Mouse (Mus musculus) forebrain, embryonic 14.5 days (tissue): ENCODE data around the gene Tyw1. TPM values are rescaled to one million over a fixed set of nuclear protein-coding genes. Genes with fewer than 3 reads are reported as not detected.

ENCODE experiments used
- ATAC-seq: fragments of 200-750 bp; cut with Nextera tagmentation; 2 replicates; pipeline ENCODE4 v1.8.0; 2017; ENCODE audit warnings: mild to moderate bottlenecking, moderate library complexity
- DNase-seq: peaks from one replicate; pipeline ENCODE4 v3.0.0-alpha.2; 2015; ENCODE audit warnings: low spot score
- H3K27ac ChIP-seq: fragments of 300-500 bp; sonication (generic); 2 replicates; pipeline ENCODE4 v1.5.1; 2014; ENCODE audit warnings: low read depth, mild to moderate bottlenecking, control low read depth, low read length, moderate library complexity
- H3K27me3 ChIP-seq: fragments of 300-500 bp; sonication (generic); replicated peaks from 2 replicates; pipeline ENCODE4 v1.6.1; 2014; ENCODE audit warnings: low read length, control low read depth, mixed read lengths; ENCODE audit not compliant: control insufficient read depth, insufficient read depth
- H3K36me3 ChIP-seq: fragments of 300-500 bp; sonication (generic); 2 replicates; pipeline ENCODE4 v1.6.1; 2014; ENCODE audit warnings: low read length, control low read depth; ENCODE audit not compliant: control insufficient read depth, insufficient read depth
- H3K4me1 ChIP-seq: fragments of 300-500 bp; sonication (generic); 2 replicates; pipeline ENCODE4 v1.6.1; 2014; ENCODE audit warnings: antibody characterized with exemption, low read length, control low read depth; ENCODE audit not compliant: control insufficient read depth, insufficient read depth
- H3K4me2 ChIP-seq: fragments of 300-500 bp; sonication (generic); 2 replicates; pipeline ENCODE4 v1.6.1; 2014; ENCODE audit warnings: mild to moderate bottlenecking, control low read depth, low read length
- H3K4me3 ChIP-seq: fragments of 300-500 bp; sonication (generic); 2 replicates; pipeline ENCODE4 v1.5.1; 2014; ENCODE audit warnings: low read depth, low read length, control low read depth
- H3K9ac ChIP-seq: fragments of 300-500 bp; sonication (generic); 2 replicates; pipeline ENCODE4 v1.6.1; 2014; ENCODE audit warnings: mild to moderate bottlenecking, low read length, control low read depth, moderate library complexity
- H3K9me3 ChIP-seq: fragments of 300-500 bp; sonication (generic); replicated peaks from 2 replicates; pipeline ENCODE4 v1.6.1; 2016; ENCODE audit warnings: low read length, control low read depth, mixed read lengths; ENCODE audit not compliant: control insufficient read depth
- WGBS: fragments of 180-500 bp; shearing (Covaris S2); extraction: QIAGEN DNeasy Blood & Tissue Kit; methylation state at CpG from one replicate; pipeline ENCODE4 v1.1.7; 2014; 5-methylcytosine and 5-hydroxymethylcytosine counted together
- polyA plus RNA-seq: library from polyadenylated mRNA; unstranded; fragments of >200 nt; fragmentation: Nextera tagmentation; extraction: Ambion mirVana; gene quantifications from 2 replicates; pipeline ENCODE4 v1.2.1, GENCODE M21; 2014

The Tyw1 gene
- 25.2 and 29.4 TPM in 2 replicates for polyA plus RNA-seq

GRCm38 (mm10) chr5:130255017-130255720, at the start of gene Tyw1, which contains the start of gene Sbds:
TSS of gene Tyw1 (plus strand) at chr5:130255619.
TSS of gene Sbds (minus strand) at chr5:130255530.
- Histone ChIP-seq H3K4me1 (peaks cover 11% of the 10 kb centered on the region), H3K9ac (peak within 1 kb of the TSS; percentile 88), H3K27me3 (no peaks in the 10 kb centered on the region), H3K4me3 (peak within 1 kb of the TSS; percentile 73), H3K27ac (peak within 1 kb of the TSS; percentile 77; the same call in 1 of the 2 replicates), H3K36me3 (peaks cover 36% of the 10 kb centered on the region), H3K9me3 (no peaks in the 10 kb centered on the region), H3K4me2 (peak within 1 kb of the TSS; percentile 75)
- WGBS: under 1% methylated on average over 52 of the region's 52 CpGs
- ATAC-seq: peak; percentile 91
- peak; percentile 100 for DNase-seq

DNA sequence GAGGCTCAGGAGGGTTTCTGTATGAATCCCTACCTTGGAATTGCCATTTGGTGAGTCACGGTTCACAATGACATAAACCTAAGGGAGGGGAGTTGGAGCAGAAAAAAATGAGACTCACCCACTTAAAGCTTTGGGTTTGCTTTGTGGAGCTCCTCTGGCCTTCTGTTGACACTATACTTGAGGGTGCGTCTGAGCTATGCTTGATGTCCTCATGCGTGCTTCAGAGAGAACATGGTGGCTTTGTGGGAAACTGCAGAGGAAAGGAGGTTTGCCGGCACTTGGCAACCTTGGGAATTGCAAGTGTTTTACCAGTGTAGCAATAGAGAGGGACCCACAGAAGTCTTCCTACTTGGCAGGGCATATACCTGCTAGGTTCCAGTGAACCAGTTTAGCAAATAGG, 48.1 kb upstream of the Tyw1 start:
- Histone ChIP-seq H3K27ac (no peak overlapping the region), H3K27me3 (no peaks in the 10 kb centered on the region), H3K4me3 (no peak overlapping the region), H3K4me2 (no peak overlapping the region), H3K9me3 (no peaks in the 10 kb centered on the region), H3K36me3 (peaks cover 51% of the 10 kb centered on the region), H3K9ac (no peak overlapping the region), H3K4me1 (no peaks in the 10 kb centered on the region)
- no peak for ATAC-seq
- no peak for DNase-seq
- WGBS: 92% methylated on average over 4 of the region's 4 CpGs

DNA sequence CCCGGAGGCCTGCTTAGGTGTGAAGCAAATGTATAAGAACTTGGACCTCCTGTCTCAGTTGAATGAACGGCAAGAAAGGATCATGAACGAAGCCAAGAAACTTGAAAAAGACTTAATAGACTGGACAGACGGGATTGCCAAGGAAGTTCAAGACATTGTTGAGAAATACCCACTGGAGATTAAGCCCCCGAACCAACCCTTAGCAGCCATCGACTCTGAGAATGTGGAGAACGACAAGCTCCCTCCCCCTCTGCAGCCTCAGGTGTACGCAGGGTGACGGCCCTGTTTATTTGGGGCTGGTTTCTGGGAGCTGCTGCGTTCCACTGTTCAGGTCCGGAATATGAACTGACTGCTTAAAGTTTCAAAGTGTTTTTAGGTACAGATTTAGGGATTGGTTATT, 42.5 kb upstream of the Tyw1 start:
- H3K9me3 ChIP-seq: no peaks in the 10 kb centered on the region
- H3K27me3 ChIP-seq: no peaks in the 10 kb centered on the region
- H3K4me2 ChIP-seq: no peak overlapping the region
- H3K4me1 ChIP-seq: no peaks in the 10 kb centered on the region
- WGBS: 94% methylated on average over 11 of the region's 11 CpGs
- H3K9ac ChIP-seq: no peak overlapping the region
- ATAC-seq: no peak
- no peak overlapping the region for H3K4me3 ChIP-seq
- no peak for DNase-seq
- H3K36me3 ChIP-seq: peaks cover 53% of the 10 kb centered on the region
- H3K27ac ChIP-seq: no peak overlapping the region

DNA sequence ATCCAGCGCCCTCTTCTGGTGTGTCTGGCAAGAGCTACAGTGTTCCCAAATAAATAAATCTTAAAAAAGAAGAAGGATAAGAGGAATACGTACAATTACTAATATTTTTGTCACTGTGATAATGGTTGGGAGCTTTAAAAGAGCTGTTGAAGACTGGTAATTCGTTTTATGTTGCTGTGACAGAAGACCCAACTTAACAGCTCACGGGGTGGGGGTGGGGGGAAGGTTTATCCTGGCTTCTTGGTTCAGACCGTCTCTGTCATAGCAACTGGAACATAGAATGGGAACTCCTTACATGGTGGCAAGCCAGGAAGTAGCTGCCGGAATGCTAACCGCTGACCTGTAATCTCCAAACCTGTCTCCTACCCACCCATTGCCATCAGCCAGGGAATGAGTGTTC, 38.6 kb upstream of the Tyw1 start, which contains the start of gene Tmem248:
Tmem248 (plus strand) TSS at position 301 of the 400 bp plus-strand sequence.
- WGBS: 83% methylated on average over 7 of the region's 7 CpGs

DNA sequence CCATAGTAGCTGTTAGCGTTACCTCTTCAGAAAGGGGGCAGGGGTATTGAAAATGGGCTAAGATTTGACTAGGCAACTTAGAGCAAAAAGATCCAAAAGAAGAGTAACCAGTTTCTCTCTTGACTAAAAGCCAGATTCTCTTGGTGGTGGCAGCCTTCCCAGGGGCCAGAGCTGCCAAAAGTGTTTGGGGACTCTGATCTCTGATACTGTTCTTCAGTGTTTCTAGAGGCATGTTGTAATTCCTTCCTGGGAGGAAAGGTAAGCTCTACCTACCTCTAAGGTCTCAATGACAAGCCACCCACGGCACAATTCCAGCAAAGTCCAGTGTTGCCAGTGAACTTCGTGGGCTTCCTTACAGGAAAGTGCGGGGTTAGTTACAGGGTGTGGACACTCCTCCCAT, 38.0 kb upstream of the Tyw1 start:
- Histone ChIP-seq H3K4me3 (no peak overlapping the region), H3K36me3 (peaks cover 18% of the 10 kb centered on the region; the same call in 1 of the 2 replicates), H3K4me2 (no peak overlapping the region), H3K27ac (no peak overlapping the region), H3K27me3 (no peaks in the 10 kb centered on the region), H3K4me1 (no peaks in the 10 kb centered on the region), H3K9me3 (no peaks in the 10 kb centered on the region; the same call in 1 of the 2 replicates), H3K9ac (no peak overlapping the region)
- 90% methylated on average over 4 of the region's 4 CpGs for WGBS
- ATAC-seq (no peak), DNase-seq (no peak)

More for the DNA sequence above, 38.6 kb upstream of the Tyw1 start, which contains the start of gene Tmem248:
- Histone ChIP-seq H3K4me1 (no peaks in the 10 kb centered on the region), H3K4me3 (no peak within 1 kb of the TSS), H3K27me3 (no peaks in the 10 kb centered on the region), H3K27ac (no peak within 1 kb of the TSS), H3K36me3 (peaks cover 23% of the 10 kb centered on the region), H3K4me2 (no peak within 1 kb of the TSS), H3K9ac (no peak within 1 kb of the TSS), H3K9me3 (no peaks in the 10 kb centered on the region; the same call in 1 of the 2 replicates)
- no peak for DNase-seq
- no peak for ATAC-seq

- H3K9me3 ChIP-seq: no peaks in the 10 kb centered on the region; the same call in 1 of the 2 replicates
- DNase-seq (no peak), ATAC-seq (no peak)
- H3K27me3 ChIP-seq: no peaks in the 10 kb centered on the region
- H3K36me3 ChIP-seq: peaks cover 10% of the 10 kb centered on the region; the same call in 1 of the 2 replicates
- no peak overlapping the region for H3K4me3 ChIP-seq
- no peak overlapping the region for H3K4me2 ChIP-seq
- H3K9ac ChIP-seq: no peak overlapping the region
- H3K4me1 ChIP-seq: peaks cover 6% of the 10 kb centered on the region
- WGBS: 91% methylated on average over 5 of the region's 5 CpGs
- no peak overlapping the region for H3K27ac ChIP-seq
Observed at GRCm38 (mm10) chr5:130218336-130218735, 37.1 kb upstream of the Tyw1 start.

DNA sequence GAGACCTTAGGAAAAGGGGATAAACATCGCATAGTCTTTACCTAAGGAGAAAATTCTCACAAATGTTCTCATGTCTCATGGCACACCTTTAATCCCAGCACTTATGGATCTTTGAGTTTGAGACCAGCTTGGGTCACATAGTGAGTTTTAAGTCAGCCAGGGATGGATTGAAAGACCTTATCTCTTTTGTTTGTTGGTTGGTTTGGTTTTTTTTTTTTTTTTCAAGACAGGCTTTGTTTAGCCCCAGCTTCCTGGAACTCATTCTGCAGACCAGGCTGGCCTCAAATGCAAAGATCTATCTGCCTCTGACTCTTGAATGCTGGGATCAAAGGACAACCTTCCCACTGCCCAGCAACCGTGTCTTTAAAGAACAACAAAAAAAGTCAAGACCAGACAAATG, 34.1 kb upstream of the Tyw1 start:
- Histone ChIP-seq H3K4me2 (peak overlapping the region; percentile 81), H3K36me3 (no peaks in the 10 kb centered on the region), H3K4me3 (peak overlapping the region; percentile 96), H3K9ac (peak overlapping the region; percentile 98; the same call in 1 of the 2 replicates), H3K4me1 (peaks cover 11% of the 10 kb centered on the region), H3K27me3 (no peaks in the 10 kb centered on the region), H3K9me3 (no peaks in the 10 kb centered on the region; the same call in 1 of the 2 replicates), H3K27ac (peak overlapping the region; percentile 79; the same call in 1 of the 2 replicates)
- DNase-seq (no peak), ATAC-seq (no peak)
- WGBS: 53% methylated on average over 2 of the region's 2 CpGs

DNA sequence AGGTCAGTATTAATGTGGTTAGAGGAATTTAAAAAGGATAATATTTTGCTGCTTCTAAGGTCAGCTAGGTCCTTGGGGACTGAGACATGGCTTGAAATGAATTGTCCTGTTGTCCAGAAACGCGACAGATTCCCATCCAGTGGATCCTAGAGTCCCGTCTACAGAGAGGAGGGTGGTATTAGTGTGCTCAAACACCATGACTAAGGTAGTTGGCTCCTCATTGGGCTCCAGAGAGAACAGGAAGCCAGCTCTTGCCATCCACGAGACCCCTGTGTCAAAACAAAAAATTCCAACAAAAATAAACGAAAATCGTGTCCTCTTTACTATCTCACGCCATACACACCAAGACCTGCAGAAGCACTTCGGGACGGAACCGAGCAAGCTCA, 33.7 kb upstream of the Tyw1 start:
- DNase-seq (no peak), ATAC-seq (peak; percentile 66)
- 1% methylated on average over 10 of the region's 10 CpGs for WGBS
- H3K36me3 ChIP-seq: no peaks in the 10 kb centered on the region
- H3K27me3 ChIP-seq: no peaks in the 10 kb centered on the region
- H3K27ac ChIP-seq: peak overlapping the region; percentile 79
- H3K9me3 ChIP-seq: no peaks in the 10 kb centered on the region; the same call in 1 of the 2 replicates
- peak overlapping the region; percentile 98 for H3K9ac ChIP-seq
- H3K4me2 ChIP-seq: peak overlapping the region; percentile 81
- peaks cover 11% of the 10 kb centered on the region for H3K4me1 ChIP-seq
- H3K4me3 ChIP-seq: peak overlapping the region; percentile 96
